Mouse (Mus musculus): ENCODE measurements around the gene 2010315B03Rik. TPM values are rescaled to one million over a fixed set of nuclear protein-coding genes. Genes with fewer than 3 reads are reported as not detected.
A peak's percentile ranks its signal among the peaks of the same experiment; 100 is the strongest.
"Not testable (repeated sequence)": the region's sequence is repeated elsewhere in the genome, so short reads cannot be mapped to it uniquely, and the experiment has no call there.

Gene 2010315B03Rik
- polyA plus RNA-seq, 1 experiment from 2014 or later, result 7.8 TPM

- Histone ChIP-seq H3K4me2 (no peak overlapping the region), H3K27ac (replicated peaks) (no peak overlapping the region), H3K4me3 (no peak overlapping the region), H3K9ac (no peak overlapping the region), H3K9me3 (no peaks in the 10 kb centered on the region), H3K27me3 (replicated peaks) (no peaks in the 10 kb centered on the region), H3K36me3 (no peaks in the 10 kb centered on the region), H3K4me1 (0 out of 2 replicates have a peak, but pooled peaks cover 3% of the 10 kb centered on the region)
- 69% methylated on average over 4 of the region's 4 CpGs for WGBS
- no peak for ATAC-seq (ENCODE audit: extremely low read depth, insufficient number of reproducible peaks, low FRiP score, low TSS enrichment)
Measured at GRCm38 (mm10) chr9:124262987-124263717, 49.3 kb downstream of the 2010315B03Rik start.

DNA sequence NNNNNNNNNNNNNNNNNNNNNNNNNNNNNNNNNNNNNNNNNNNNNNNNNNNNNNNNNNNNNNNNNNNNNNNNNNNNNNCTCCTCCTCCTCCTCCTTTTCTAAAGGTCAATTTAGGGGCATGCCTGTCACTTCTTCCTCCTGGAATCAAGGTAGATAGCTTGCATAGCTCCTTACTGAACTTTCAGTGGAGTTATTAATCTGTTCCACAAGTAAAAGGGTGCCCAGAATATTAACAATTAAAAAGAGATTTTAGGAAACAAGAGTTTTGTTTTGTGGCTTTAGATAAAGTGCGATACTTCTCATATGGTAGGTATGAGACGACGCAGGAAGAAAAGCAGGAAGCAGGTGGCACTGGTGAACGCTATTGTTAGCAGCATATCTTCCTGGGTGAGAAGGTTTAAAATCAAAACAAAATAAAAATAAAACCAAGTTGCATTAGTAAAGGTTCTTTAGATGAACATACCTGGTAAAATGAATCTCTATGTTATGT lies 54.4 kb downstream of the 2010315B03Rik start:
- Histone ChIP-seq H3K27ac (replicated peaks) (no peak overlapping the region), H3K36me3 (no peaks in the 10 kb centered on the region), H3K4me2 (no peak overlapping the region), H3K4me3 (no peak overlapping the region), H3K4me1 (0 out of 2 replicates have a peak, but pooled peaks cover 3% of the 10 kb centered on the region), H3K27me3 (replicated peaks) (no peaks in the 10 kb centered on the region), H3K9me3 (peaks cover 16% of the 10 kb centered on the region), H3K9ac (no peak overlapping the region)
- WGBS, result 59% methylated on average over 4 of the region's 4 CpGs
- no peak for ATAC-seq (ENCODE audit: extremely low read depth, insufficient number of reproducible peaks, low FRiP score, low TSS enrichment)

DNA sequence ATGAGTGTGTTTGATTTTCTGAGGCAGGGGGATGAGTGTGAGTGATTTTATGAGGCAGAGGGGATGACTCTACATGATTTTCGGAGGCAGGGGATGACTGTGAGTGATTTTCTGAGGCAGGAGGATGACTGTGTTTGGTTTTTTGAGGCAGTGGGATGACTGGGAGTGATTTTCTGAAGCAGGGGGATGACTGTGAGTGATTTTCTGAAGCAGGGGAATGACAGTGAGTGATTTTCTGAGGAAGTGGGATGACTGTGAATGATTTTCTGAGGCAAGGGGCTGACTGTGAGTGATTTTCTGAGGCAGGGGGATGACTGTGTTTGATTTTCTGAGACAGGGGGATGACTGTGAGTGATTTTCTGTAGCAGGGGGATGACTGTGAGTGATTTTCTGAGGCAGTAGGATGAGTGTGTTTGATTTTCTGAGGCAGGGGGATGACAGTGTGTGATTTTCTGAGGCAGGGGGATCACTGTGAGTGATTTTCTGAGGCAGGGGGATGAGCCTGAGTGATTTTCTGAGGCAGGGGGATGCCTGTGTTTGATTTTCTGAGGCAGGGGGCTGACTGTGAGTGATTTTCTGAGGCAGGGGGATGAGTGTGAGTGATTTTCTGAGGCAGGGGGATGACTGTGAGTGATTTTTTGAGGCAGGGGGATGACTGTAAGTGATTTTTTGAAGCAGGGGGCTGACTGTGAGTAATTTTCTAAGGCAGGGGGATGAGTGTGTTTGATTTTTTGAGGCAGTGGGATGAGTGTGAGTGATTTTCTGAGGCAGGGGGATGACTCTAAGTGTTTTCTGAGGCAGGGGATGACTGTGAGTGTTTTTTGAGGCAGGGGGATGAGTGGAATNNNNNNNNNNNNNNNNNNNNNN lies 55.1 kb downstream of the 2010315B03Rik start:
- Histone ChIP-seq H3K4me3 (no peak overlapping the region), H3K27me3 (replicated peaks) (no peaks in the 10 kb centered on the region), H3K36me3 (no peaks in the 10 kb centered on the region), H3K4me1 (no peaks in the 10 kb centered on the region), H3K27ac (replicated peaks) (no peak overlapping the region), H3K9ac (no peak overlapping the region), H3K9me3 (peaks cover 16% of the 10 kb centered on the region), H3K4me2 (no peak overlapping the region)
- 43% methylated on average over 1 of the region's 1 CpGs for WGBS
- no peak; the same call in 1 of the 2 replicates for ATAC-seq (ENCODE audit: extremely low read depth, insufficient number of reproducible peaks, low FRiP score, low TSS enrichment)

GRCm38 (mm10) chr9:124256271-124257199 lies 56.0 kb downstream of the 2010315B03Rik start:
- H3K9me3 ChIP-seq, result peaks cover 16% of the 10 kb centered on the region
- H3K36me3 ChIP-seq; H3K9ac ChIP-seq; H3K4me1 ChIP-seq; H3K4me2 ChIP-seq; H3K27me3 ChIP-seq (replicated peaks); H3K4me3 ChIP-seq; H3K27ac ChIP-seq (replicated peaks): not testable (repeated sequence)
- WGBS, result 16% methylated on average over 1 of the region's 1 CpGs
- peak; percentile 54 for ATAC-seq (ENCODE audit: extremely low read depth, insufficient number of reproducible peaks, low FRiP score, low TSS enrichment)

DNA sequence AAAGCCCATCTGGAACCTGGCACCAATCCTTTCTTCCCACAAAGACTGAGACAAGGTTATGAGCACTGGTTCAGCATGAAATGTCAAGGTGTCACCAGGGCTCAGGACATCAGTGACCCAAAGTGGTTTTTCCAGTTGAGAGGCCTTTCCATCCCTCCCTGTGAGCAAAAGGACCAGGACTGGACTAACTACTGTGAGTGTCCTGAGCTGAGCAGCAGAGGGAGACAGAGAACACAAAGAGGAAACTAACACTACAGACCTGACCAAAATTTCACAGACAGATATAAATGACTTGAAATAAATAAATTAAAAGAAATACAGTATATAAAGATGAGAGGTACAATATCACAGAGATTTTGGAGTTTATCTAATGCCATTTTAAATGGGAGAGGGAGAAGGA lies 61.1 kb downstream of the 2010315B03Rik start:
- Histone ChIP-seq H3K9me3 (peaks cover 4% of the 10 kb centered on the region), H3K4me3 (no peak overlapping the region), H3K4me1 (no peaks in the 10 kb centered on the region), H3K36me3 (no peaks in the 10 kb centered on the region), H3K9ac (no peak overlapping the region), H3K27ac (replicated peaks) (no peak overlapping the region), H3K4me2 (no peak overlapping the region), H3K27me3 (replicated peaks) (no peaks in the 10 kb centered on the region)
- ATAC-seq (ENCODE audit: extremely low read depth, insufficient number of reproducible peaks, low FRiP score, low TSS enrichment), result no peak

Other genes starting within 250 kb of the 2010315B03Rik start
- 0.66 and 0.83 TPM in 2 replicates for gene Ccr2, start 210.7 kb downstream of the 2010315B03Rik start, polyA plus RNA-seq (2015; fragmentation: Nextera tagmentation; extraction: Ambion mirVana)
- gene Ccr5, start 191.2 kb downstream of the 2010315B03Rik start, polyA plus RNA-seq (2015; fragmentation: Nextera tagmentation; extraction: Ambion mirVana), result 0.27 and 0.31 TPM in 2 replicates
- 116 and 118 TPM in 2 replicates for gene Ppp2r3d, start 164.2 kb upstream of the 2010315B03Rik start, polyA plus RNA-seq (2015; fragmentation: Nextera tagmentation; extraction: Ambion mirVana)
- gene Gm21836, start 181.1 kb upstream of the 2010315B03Rik start, polyA plus RNA-seq (2015; fragmentation: Nextera tagmentation; extraction: Ambion mirVana), result not detected in 2 replicates